Mouse (Mus musculus): ENCODE results near the gene Ksr1. TPM values are rescaled to one million over a fixed set of nuclear protein-coding genes. Genes with fewer than 3 reads are reported as not detected.

Ksr1 gene
- polyA plus RNA-seq, 2 experiments = 1.7 to 4.0 TPM

DNA sequence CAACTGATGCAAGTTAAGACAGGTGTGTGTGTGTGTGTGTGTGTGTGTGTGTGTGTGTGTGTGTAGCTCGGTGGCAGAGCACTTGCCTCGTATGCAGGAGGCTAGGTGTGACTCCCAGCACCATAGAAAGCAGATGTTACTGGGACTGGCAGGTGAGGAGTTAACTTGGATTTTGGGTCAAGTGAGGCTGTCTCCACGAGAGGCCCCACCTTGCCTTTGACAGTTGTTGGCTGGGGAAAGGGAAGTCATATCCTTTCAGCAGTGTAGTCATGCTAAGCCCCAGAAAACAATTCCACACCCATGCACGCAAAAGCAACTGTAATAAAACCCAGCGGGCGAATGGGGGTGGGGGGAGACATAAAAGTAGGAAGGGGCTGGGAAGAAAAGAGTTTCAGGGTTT, 173.9 kb downstream of the Ksr1 start:
- no peaks in the 10 kb centered on the region for H3K27me3 ChIP-seq (ENCODE audit: control insufficient read depth, insufficient read depth, low read length)
- H3K4me2 ChIP-seq (ENCODE audit: low read depth) = no peak overlapping the region
- no peak overlapping the region for H3K27ac ChIP-seq
- DNase-seq (ENCODE audit: low read depth in 3 of 3, low spot score in 3 of 3) = no peak
- no peaks in the 10 kb centered on the region for H3K9me3 ChIP-seq (ENCODE audit: control insufficient read depth, low read length)
- H3K9ac ChIP-seq (replicated peaks) = no peak overlapping the region
- no peak for TF ChIP-seq CTCF (IDR thresholded peaks at IDR 0.05; ENCODE audit: low read depth)
- no peak for TF ChIP-seq EP300 (IDR thresholded peaks at IDR 0.05; ENCODE audit: low read depth)
- no peak overlapping the region for H3K4me3 ChIP-seq (ENCODE audit: insufficient read depth in 1 of 2, low read depth in 2 of 2, low read length in 2 of 2)
- WGBS (ENCODE audit: insufficient replicate concordance) = 47% methylated on average over 6 of the region's 6 CpGs
- no peaks in the 10 kb centered on the region for H3K36me3 ChIP-seq (replicated peaks; ENCODE audit: control insufficient read depth, insufficient read depth, low read depth)
- H3K4me1 ChIP-seq (replicated peaks; ENCODE audit: control insufficient read depth in 2 of 2, insufficient read depth in 2 of 2, low read length in 1 of 2) = peaks cover 0 to 6% of the 10 kb centered on the region in 2 experiments; a peak in 1 of 4 replicates
- ATAC-seq (ENCODE audit: insufficient read depth) = no peak

DNA sequence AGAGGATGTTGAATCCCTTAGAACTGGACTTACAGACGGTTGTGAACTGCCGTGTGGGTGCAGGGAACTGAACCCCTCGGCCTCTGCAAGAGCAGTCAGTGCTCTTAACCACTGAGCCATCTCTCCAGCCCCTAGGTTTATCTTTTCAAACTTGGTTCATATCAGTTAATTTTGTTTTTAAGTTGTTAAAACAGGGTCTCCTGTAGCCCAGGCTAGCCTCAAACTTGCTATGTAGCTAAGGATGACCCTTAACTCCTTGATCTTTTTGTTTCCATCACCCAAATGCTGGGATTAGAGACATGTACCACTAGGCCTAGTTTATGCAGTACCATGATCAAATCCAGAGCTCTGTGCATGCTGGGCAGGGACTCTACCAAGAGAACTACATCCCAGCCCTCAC, 174.5 kb downstream of the Ksr1 start:
- H3K4me2 ChIP-seq (ENCODE audit: low read depth) = no peak overlapping the region
- ATAC-seq (ENCODE audit: insufficient read depth) = no peak
- H3K9ac ChIP-seq (replicated peaks) = no peak overlapping the region
- H3K27ac ChIP-seq = no peak overlapping the region
- no peaks in the 10 kb centered on the region for H3K9me3 ChIP-seq (ENCODE audit: control insufficient read depth, low read length)
- H3K36me3 ChIP-seq (replicated peaks; ENCODE audit: control insufficient read depth, insufficient read depth, low read depth) = no peaks in the 10 kb centered on the region
- H3K27me3 ChIP-seq (ENCODE audit: control insufficient read depth, insufficient read depth, low read length) = no peaks in the 10 kb centered on the region
- H3K4me3 ChIP-seq (ENCODE audit: insufficient read depth in 1 of 2, low read depth in 2 of 2, low read length in 2 of 2) = no peak overlapping the region
- 72% methylated on average over 3 of the region's 3 CpGs for WGBS (ENCODE audit: insufficient replicate concordance)
- peaks cover 0 to 6% of the 10 kb centered on the region in 2 experiments; a peak in 1 of 4 replicates for H3K4me1 ChIP-seq (replicated peaks; ENCODE audit: control insufficient read depth in 2 of 2, insufficient read depth in 2 of 2, low read length in 1 of 2)
- DNase-seq (ENCODE audit: low read depth in 3 of 3, low spot score in 3 of 3) = no peak
- TF ChIP-seq CTCF (IDR thresholded peaks at IDR 0.05; ENCODE audit: low read depth) (no peak), EP300 (IDR thresholded peaks at IDR 0.05; ENCODE audit: low read depth) (no peak)

- H3K27ac ChIP-seq = no peak overlapping the region
- no peak overlapping the region for H3K4me2 ChIP-seq (ENCODE audit: low read depth)
- no peak for ATAC-seq (ENCODE audit: insufficient read depth)
- H3K36me3 ChIP-seq (replicated peaks; ENCODE audit: control insufficient read depth, insufficient read depth, low read depth) = no peaks in the 10 kb centered on the region
- WGBS (ENCODE audit: insufficient replicate concordance) = 70% methylated on average over 8 of the region's 8 CpGs
- no peak for TF ChIP-seq EP300 (IDR thresholded peaks at IDR 0.05; ENCODE audit: low read depth)
- DNase-seq (ENCODE audit: low read depth in 3 of 3, low spot score in 3 of 3) = no peak
- H3K9ac ChIP-seq (replicated peaks) = no peak overlapping the region
- no peaks in the 10 kb centered on the region for H3K9me3 ChIP-seq (ENCODE audit: control insufficient read depth, low read length)
- peaks cover 0 to 6% of the 10 kb centered on the region in 2 experiments; a peak in 1 of 4 replicates for H3K4me1 ChIP-seq (replicated peaks; ENCODE audit: control insufficient read depth in 2 of 2, insufficient read depth in 2 of 2, low read length in 1 of 2)
- H3K4me3 ChIP-seq (ENCODE audit: insufficient read depth in 1 of 2, low read depth in 2 of 2, low read length in 2 of 2) = no peak overlapping the region
- no peaks in the 10 kb centered on the region for H3K27me3 ChIP-seq (ENCODE audit: control insufficient read depth, insufficient read depth, low read length)
These were observed 175.1 kb downstream of the Ksr1 start for GRCm38 (mm10) chr11:78971096-78971495.

GRCm38 (mm10) chr11:78968121-78968520, 178.1 kb downstream of the Ksr1 start:
- Histone ChIP-seq H3K9me3 (ENCODE audit: control insufficient read depth, low read length) (no peaks in the 10 kb centered on the region), H3K27me3 (ENCODE audit: control insufficient read depth, insufficient read depth, low read length) (no peaks in the 10 kb centered on the region), H3K27ac (no peak overlapping the region), H3K9ac (replicated peaks) (no peak overlapping the region), H3K4me1 (replicated peaks; ENCODE audit: control insufficient read depth in 2 of 2, insufficient read depth in 2 of 2, low read length in 1 of 2) (peaks cover 0 to 2% of the 10 kb centered on the region in 2 experiments; a peak in 1 of 4 replicates), H3K4me3 (ENCODE audit: insufficient read depth in 1 of 2, low read depth in 2 of 2, low read length in 2 of 2) (no peak overlapping the region), H3K36me3 (replicated peaks; ENCODE audit: control insufficient read depth, insufficient read depth, low read depth) (no peaks in the 10 kb centered on the region), H3K4me2 (ENCODE audit: low read depth) (no peak overlapping the region)
- DNase-seq (ENCODE audit: low read depth in 3 of 3, low spot score in 3 of 3) (no peak), ATAC-seq (ENCODE audit: insufficient read depth) (no peak)
- 66% methylated on average over 4 of the region's 4 CpGs for WGBS (ENCODE audit: insufficient replicate concordance)
- TF ChIP-seq EP300 (IDR thresholded peaks at IDR 0.05; ENCODE audit: low read depth) (no peak), CTCF (IDR thresholded peaks at IDR 0.05; ENCODE audit: low read depth) (no peak)

DNA sequence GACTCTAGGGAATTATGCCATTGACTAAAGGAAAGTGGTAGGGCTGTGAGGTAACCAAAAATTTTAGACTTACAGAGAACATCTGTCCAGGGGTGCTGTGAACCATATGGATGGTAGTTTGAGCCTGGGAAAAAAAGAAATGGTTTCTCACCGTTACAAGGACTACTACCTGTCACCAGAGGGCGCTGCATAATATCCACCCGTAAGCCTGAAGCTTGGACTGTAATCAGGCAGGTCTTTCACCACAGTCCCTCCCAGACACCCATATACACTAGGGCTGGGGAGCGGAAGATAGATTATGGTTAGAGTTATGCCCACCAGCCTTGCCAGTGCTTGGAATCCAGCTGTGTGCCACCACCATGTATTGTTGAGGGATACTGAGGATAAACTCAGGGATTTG, 178.8 kb downstream of the Ksr1 start:
- DNase-seq (ENCODE audit: low read depth in 3 of 3, low spot score in 3 of 3) (peak in 1 of 3 experiments; percentile 20), ATAC-seq (ENCODE audit: insufficient read depth) (no peak)
- H3K4me2 ChIP-seq (ENCODE audit: low read depth) = no peak overlapping the region
- no peak overlapping the region for H3K4me3 ChIP-seq (ENCODE audit: insufficient read depth in 1 of 2, low read depth in 2 of 2, low read length in 2 of 2)
- no peak overlapping the region for H3K27ac ChIP-seq
- no peak overlapping the region for H3K9ac ChIP-seq (replicated peaks)
- no peaks in the 10 kb centered on the region for H3K36me3 ChIP-seq (replicated peaks; ENCODE audit: control insufficient read depth, insufficient read depth, low read depth)
- H3K9me3 ChIP-seq (ENCODE audit: control insufficient read depth, low read length) = no peaks in the 10 kb centered on the region
- 12% methylated on average over 4 of the region's 4 CpGs for WGBS (ENCODE audit: insufficient replicate concordance)
- H3K4me1 ChIP-seq (replicated peaks; ENCODE audit: control insufficient read depth in 2 of 2, insufficient read depth in 2 of 2, low read length in 1 of 2) = peaks cover 0 to 2% of the 10 kb centered on the region in 2 experiments; a peak in 1 of 4 replicates
- no peaks in the 10 kb centered on the region for H3K27me3 ChIP-seq (ENCODE audit: control insufficient read depth, insufficient read depth, low read length)
- TF ChIP-seq CTCF (IDR thresholded peaks at IDR 0.05; ENCODE audit: low read depth) (peak; percentile 73), EP300 (IDR thresholded peaks at IDR 0.05; ENCODE audit: low read depth) (no peak)

Other genes starting within 250 kb of the Ksr1 start
- 0.02 TPM in 2 replicates for gene Nos2, start 225.6 kb downstream of the Ksr1 start, polyA plus RNA-seq (2012; rRNA removed)
- gene Nos2, start 225.6 kb downstream of the Ksr1 start, polyA plus RNA-seq (2014; fragmentation: Nextera tagmentation; extraction: Ambion mirVana) = 0.04 TPM in 1 of 2 replicates, not detected in the other
- gene Lgals9, start 161.5 kb downstream of the Ksr1 start, polyA plus RNA-seq (2012; rRNA removed) = 58.5 and 70.8 TPM in 2 replicates
- 93.6 and 94.6 TPM in 2 replicates for gene Lgals9, start 161.5 kb downstream of the Ksr1 start, polyA plus RNA-seq (2014; fragmentation: Nextera tagmentation; extraction: Ambion mirVana)
- 21.7 and 29.4 TPM in 2 replicates for gene Wsb1, start 108.3 kb upstream of the Ksr1 start, polyA plus RNA-seq (2012; rRNA removed)
- 30.2 and 31.5 TPM in 2 replicates for gene Wsb1, start 108.3 kb upstream of the Ksr1 start, polyA plus RNA-seq (2014; fragmentation: Nextera tagmentation; extraction: Ambion mirVana)
- gene Gm9964, start 150.5 kb upstream of the Ksr1 start, polyA plus RNA-seq (2012; rRNA removed) = not detected in 2 replicates
- gene Gm9964, start 150.5 kb upstream of the Ksr1 start, polyA plus RNA-seq (2014; fragmentation: Nextera tagmentation; extraction: Ambion mirVana) = not detected in 2 replicates
- gene Nf1, start 193.3 kb upstream of the Ksr1 start, polyA plus RNA-seq (2012; rRNA removed) = 2.0 and 2.3 TPM in 2 replicates
- gene Nf1, start 193.3 kb upstream of the Ksr1 start, polyA plus RNA-seq (2014; fragmentation: Nextera tagmentation; extraction: Ambion mirVana) = 1.7 and 1.8 TPM in 2 replicates

All from liver, embryonic 14.5 days (tissue).